Mouse (Mus musculus) heart, postnatal 4 days (tissue): ENCODE measurements around the gene Arid1b. TPM values are rescaled to one million over a fixed set of nuclear protein-coding genes. Genes with fewer than 3 reads are reported as not detected.

ENCODE experiments used
- DNase-seq: peaks from one replicate; pipeline ENCODE4 v3.0.0; 2021
- total RNA-seq, 2 experiments: library from RNA; stranded (reverse); gene quantifications; 2 replicates each; pipeline ENCODE4 v1.2.3; 2021

Arid1b gene
- total RNA-seq, 2 experiments from 2014 or later: 40.5 to 41.6 TPM

DNA sequence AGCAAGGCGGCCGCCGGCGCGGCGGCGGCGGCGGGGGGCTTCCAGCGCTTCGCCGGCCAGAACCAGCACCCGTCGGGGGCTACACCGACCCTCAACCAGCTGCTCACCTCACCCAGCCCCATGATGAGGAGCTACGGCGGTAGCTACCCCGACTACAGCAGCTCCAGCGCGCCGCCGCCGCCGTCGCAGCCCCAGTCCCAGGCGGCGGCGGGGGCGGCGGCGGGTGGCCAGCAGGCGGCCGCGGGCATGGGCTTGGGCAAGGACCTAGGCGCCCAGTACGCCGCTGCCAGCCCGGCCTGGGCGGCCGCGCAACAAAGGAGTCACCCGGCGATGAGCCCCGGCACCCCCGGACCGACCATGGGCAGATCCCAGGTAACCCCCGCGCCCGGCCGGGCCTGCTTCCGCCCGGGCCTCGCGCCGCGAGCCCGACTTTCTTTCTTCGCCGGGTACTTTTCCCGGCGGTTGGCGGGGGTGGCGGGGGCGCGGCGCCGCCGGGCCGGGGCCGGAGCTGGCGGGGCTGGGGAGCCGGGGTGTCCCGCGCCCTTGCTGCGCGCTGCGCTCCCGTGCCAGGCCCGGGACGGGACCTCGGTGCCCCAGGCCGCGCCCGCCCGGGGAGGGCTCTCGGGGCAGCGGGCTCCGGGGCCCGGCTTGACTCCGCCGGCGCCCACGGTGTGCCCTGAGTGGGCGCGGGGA lies 2.1 kb downstream of the Arid1b start:
- DNase-seq: peak; percentile 68

DNA sequence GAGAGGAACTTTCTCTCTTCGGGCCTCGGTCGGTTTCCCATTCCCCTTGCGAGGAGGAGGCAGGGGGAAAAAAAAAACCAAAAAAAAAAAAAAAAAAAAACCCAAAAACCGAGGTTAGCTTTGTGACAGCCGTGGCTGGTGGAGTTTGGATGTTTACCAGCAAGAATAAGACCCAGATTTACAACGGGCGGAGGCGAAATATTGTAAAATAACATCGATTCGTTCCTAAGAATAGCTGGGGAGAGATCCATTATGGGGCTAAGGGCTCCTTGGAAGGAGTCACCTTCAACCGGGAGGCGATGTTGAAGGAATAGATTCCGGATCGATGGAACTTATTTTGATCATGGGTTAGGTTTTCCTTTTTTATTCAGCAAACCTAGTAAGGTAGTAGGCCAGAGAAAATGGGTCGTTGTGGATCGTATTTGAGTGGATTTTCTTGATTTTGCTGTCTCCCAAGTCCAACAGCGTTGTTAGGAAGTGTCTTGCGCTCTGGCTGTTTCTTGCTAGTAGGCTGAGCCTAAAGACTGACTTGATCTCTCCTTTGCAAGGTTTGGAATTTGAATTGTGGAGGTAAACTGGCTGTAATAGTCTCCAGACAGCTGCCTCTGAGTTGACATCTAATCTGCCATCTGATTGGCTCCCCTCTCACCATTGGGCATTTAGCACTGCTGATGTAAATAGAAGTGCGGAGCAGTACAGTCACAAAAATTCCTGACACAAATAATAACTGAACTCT lies 2.9 kb downstream of the Arid1b start:
- DNase-seq: no peak

DNA sequence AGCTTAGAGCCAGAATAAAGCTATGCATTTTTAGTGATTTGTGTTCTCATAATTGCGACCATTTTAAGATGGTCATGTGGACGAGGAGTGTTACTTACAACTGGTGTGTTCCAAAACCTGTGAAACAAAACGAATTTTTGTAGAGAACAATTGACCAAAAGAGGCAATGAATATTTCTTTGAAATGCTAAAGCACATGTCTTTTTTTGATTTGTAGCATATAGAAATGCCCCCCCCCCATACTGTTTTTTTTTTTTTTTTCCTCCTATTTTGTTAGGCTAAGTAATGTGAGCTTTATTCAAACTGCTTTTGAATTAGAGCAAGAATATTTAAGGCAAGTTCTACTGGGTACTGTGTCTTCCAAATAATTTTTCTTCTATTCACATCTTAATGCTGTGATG lies 3.8 kb downstream of the Arid1b start:
- no peak for DNase-seq

DNA sequence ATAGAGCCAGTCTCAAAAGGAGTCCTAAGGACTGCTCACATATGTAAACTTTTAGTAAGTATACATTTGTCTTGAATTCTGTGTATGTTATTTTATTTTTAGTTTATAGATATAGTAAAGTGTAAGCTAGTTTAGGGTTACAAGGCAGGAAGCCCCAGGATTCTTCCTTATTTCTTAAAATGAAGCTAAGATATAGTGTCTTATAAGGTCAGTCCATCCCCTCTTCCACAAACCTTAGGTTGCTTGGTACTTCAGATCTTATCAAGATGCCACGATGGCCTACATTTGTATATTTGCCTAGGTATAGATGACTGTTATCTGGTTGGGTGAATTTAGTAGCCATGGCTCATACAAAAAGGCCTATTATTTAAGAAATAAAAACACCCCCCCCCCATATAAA lies 5.1 kb downstream of the Arid1b start:
- DNase-seq: no peak

DNA sequence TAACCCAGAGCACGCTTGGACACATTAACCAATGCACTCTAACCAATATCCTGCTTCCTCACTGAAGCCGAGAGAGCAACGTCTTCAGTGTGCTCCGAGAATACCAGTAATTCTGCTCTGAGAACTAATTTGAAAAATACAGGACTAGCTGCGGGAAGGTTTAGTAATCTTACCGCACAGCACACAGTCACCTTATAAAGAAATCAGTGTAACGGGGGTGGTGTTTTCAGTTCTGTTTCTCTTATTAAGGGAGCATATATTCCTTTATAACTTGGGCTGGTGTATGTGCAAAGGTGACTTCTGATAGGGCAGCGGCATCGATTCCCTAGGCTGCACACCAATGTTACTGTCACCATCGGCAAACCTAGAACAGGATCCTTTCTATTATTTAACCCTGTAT lies 5.9 kb downstream of the Arid1b start:
- DNase-seq: no peak

DNA sequence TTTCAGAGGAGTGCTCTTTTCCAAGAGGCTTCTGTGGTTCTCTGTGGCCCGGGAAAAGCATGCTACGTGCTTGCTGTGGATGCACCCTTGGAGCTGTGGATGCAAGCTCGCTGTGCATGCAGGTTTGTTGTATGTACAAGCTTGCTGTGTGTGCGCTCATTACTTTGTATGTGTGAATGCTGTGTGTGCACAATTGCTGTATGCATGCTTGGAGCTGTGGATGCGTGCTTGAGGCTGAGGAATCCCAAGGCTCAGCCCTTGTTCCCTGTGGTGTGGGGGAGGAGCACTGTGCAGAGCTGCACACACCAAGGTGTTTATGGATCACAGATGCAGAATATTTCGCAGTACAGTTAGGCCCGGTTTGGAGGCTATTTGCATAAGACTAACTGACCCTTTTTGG lies 6.7 kb downstream of the Arid1b start:
- no peak for DNase-seq

DNA sequence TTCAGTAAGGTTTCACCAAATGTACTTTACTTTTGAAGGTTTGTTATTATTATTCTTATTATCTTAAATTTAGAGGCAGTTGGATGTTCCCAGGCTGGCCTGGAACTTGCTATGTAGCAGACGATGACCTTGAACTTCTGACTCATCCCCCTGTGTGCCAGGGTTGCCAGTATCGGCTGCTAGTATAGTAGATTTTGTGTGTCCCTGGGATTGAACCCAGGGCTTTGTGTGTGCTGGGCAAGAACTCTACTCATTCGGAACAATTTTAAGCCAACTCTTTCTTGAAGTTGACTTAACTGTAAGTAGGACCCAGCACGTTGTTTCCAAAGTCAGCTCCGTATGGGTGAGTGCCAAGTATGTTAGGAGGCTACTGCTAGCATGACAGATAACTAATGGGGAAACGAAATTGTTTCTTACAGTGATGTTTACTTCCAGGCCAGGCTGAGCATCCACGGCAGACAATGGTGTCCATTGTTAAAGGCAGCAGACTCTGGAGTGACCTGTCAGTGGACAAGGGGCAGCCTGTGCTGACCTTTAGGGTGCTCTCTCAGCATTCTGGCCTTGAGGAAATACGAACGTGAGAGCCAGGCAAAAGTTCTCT lies 7.5 kb downstream of the Arid1b start:
- peak; percentile 38 for DNase-seq

DNA sequence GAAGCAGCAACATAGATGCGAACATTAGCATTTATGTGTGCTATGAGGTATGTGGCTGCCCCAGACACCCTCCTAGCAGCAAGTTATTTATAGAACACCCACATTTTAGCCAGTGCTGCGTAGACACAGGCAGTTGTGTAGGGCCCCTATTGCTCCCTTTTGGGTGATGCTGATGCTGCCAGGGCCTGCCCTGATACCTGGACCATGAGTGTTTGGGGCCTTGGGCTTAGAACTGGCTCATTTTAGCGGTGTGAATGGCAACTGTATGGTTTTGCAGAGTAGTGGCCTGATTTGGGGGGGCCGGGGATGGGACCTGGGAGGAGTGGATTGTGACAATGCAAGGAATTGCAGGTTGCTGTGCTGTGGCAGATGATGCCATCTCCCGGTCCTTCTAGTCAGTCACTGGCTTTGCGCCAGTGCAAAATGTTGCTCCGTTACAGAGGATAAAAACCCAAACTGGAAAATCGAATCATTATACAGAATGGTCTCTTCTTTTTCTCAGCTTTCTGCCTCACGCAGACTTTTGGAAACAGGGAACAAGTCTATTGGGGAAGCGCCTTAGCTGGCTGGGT lies 8.9 kb downstream of the Arid1b start:
- no peak for DNase-seq

DNA sequence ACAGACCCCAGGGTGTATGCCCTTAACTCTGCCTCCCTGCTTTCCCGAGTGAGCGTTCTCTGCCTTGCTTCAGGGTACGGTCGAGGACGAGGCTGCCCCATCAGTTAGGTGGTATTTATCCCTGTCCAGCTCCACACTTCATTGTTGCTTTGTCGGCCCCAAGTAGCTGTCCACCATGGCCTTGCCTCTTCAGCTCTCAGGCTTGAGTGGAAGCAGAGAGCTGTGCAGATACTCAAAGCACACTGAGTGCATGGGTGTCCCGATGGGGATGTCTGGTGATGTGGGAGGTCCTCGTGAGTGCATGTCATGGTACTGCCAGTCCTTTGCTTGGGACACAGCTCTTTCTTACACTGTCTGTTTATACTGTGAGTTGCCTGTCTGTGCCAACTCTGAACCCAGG lies 10.1 kb downstream of the Arid1b start:
- DNase-seq: no peak

DNA sequence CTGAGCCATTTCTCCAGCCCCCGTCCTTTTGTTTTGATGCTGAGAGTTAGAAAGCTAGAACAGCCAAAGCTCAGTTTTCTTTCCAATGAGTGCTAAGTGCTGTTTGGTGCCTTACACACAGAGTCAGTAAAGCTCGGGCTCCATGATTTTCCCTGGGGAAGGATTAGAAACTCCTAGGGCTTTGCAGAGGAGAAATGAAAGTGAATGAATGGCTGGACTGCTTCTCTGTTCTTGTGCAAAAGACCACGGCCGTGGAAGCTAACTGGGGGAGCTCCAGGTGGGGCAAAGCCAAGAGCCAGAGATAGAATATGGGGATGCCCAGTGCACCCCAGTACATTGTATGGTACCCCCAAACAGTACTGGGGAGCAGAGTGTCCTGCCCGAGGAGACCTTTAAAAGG lies 10.6 kb downstream of the Arid1b start:
- no peak for DNase-seq

DNA sequence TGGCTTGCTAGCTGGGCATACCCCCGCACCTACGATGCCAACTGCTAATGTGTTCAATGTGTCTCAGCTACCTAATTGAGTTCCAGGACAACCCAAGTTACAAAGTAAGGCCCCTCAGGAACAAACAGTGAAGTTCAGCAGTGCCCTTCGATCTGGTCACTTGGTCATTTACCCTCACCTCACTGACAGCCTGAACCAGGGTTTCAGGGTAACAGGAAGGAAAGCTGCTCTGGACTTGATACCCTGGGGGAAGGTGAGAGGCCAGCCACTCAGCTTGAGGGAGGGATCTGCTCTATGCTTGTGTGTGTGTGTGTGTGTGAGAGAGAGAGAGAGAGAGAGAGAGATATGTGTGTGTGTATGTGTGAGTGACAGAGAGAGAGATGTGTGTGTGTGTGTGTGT lies 11.2 kb downstream of the Arid1b start:
- DNase-seq: no peak

DNA sequence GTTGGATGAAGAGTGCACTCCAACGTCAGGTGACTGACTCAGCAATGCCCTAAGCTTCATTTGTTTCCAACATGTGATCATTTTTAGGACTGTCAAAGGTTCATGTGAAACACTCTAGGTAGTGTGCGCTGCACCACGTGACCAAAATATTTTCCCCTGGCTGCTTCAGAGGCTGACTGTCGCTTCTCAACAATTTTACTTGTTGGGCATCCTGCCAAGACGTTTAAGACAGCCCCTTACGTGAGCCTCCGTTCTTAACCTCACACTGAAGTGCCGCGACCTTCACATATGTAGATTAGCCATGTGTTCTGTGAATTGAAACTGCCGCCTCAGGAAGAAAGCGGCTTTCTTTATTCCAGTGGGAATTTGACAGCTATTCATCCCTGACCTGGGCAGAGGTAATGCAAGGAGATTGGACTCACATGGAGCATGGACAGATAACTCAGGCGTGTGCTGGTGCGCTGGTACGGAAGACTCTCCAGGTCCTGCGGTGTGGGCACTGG lies 13.1 kb downstream of the Arid1b start:
- DNase-seq: peak; percentile 40

DNA sequence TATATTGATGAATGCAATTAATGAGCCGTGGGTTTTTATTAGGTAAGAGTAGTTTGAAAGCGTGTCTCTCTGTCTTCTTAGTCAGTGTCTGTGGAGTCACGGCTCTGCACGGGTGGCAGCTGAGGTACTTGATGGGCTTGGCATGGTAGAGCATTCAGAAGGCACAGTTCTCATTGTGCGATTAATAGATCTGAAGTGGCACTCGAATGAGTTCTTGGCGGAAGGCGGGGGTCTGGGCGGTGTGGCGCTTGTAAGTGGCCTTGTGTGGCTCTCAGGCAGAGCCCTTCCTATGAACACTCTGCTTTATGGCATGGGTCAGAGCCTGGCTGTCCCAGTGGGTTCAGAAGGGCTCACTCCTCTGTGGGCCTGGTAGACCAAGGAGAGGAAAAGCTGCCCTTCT lies 14.1 kb downstream of the Arid1b start:
- peak; percentile 46 for DNase-seq

DNA sequence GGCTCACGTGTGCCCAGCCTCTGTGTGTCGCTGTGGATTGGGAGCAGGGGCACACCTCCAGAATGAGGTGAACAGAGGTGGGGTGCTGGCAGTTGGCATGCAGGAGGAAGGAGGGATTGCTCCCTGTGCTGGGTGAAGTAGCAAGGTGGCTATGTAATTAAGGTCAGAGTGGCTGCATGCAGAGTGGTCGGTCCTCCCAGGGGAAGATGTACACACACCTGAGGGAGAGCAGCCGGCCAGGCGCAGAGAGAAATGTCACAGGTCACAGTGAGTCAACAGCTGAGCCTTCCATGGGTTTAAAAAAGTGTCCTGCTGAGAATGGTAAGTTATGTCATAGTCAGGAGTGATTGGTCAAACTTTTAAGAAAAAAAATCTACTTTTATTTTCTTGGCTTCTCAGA lies 14.6 kb downstream of the Arid1b start:
- no peak for DNase-seq

DNA sequence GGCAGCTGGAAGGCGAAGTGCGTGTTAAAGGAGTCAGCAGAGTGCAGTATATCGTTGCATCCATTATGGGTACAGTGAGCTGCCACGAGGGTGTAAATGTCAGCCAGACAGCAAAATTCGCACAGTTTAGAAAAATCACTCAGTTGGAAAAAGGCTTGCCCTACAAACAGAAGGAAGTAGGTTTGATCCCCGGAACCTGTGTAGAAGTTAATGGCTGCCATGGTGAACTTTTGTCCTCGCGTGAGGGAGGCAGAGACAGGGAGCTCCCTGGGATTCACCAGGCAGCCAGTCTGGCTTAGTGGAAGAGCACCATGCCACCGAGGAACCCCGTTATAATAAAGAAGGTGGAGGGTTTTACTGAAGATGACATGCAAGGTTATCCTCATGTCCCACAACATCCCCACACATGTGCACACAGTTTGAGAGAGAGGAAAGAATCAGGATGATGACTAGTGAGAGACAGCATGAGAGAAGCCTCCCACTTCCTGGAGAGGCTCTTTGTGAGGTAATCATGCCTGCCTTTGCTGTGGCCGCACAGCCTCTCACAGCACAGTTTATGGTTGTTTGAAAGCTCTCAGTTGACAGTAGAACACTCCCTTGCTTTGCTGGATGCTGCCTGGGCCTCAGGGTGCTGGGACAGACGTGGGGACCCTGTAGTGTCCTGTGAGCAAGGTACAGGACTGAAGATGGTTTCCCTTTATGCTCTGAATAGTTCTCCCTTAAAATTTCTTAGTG lies 15.6 kb downstream of the Arid1b start:
- DNase-seq: no peak

DNA sequence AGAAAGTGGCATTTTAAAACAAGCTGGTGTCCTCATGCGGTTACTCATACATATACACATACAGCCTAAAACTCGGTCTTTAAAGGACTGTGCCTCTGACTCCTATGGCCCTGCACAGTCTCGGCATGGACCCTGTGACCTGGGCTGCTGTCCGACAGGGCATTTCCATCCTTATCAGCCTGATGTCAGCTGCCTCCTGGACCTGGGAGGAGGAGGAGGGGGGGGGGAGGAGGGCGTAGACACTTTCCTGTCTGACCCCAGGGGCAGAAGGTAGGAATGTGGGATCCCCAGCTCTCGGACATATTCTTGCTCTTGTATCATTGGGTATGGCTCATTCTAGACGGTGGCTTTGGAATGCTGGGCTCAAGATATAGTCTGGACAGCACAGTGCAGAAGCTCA lies 16.6 kb downstream of the Arid1b start:
- no peak for DNase-seq

DNA sequence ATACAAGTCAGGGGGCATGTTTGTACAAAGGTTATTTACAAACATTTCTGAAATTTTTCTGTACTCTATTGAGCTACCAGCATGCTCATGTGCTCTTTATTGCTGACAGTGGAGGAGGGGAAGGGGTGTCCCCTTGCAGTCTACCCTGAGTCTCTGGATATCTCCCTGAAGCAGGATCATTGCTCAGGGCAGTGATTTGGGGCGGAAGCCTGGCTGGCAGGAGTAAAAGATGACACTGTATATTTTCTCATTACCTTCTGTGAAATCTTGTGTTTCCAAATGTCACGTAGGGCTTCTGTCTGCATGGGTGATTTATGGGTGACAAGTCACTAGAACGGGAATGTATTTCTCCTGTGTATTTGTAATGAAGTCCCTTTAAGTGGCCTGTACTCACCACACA lies 18.0 kb downstream of the Arid1b start:
- DNase-seq: no peak

DNA sequence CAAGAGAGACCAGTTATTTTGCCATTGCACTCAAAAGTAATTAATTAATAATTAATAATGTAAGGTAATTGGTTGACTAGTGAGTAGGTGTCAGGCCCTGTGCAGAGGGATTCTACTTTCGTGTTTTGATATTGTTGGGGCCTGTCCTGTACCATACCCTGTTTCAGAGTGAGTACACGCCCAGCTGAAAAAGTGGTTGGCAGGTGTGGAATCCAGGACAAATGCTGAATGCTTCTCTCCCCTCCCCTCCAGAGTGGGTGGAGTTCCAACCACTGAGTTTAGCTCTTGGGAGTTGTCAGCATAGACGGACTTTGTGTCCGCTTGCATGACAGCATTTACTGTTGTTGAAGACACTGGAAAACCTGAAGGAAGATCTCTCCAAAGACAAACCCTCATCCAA lies 18.4 kb downstream of the Arid1b start:
- no peak for DNase-seq

DNA sequence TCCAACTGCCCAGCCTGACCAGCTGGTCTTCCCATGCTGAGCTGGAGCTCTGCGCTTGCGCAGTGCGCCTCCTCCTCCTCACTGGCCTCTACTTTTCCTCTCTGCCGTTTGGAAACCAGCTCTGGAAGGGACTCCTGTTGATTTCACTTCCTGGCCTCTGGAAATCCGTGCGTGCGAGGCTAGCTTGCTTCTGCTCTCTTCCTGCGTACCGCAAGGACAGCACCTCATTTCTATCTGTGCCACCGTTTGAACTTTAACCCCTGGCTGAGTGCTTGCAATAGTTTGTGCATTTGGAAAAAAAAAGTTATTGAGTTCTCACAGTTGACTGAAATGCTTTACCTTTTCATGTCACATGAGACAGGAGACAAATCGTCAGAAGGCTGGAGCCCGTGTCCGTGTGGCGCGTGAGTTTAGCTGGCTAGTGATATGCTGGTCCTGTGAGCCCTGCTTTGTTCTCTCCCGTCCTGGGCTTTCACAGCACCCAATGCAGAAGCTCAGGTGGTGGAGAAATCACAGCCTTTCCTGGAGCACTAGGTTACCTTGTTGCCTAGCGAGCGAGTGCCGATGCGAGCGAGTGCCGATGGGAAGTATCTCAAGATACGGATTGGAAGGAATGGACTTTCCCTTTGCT lies 20.3 kb downstream of the Arid1b start:
- DNase-seq: no peak

DNA sequence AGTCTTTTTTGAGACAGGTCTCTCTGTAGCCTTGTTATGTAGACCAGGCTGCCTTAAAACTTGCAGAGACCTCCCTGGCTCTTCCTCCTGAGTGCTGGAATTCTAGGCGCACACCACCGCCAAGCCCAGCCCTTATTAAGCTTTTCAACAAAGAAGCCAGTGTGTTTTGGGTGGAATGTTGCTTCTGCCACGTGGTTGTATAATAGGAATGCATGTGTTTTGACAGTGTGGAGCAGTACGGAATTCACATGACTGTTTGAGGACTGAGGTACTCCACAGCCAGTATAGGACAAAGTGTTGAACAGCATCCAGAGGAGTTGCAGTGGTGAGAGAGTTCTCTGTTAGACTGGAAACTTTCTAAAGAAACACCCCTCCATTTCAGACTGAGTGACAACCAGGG lies 22.3 kb downstream of the Arid1b start:
- no peak for DNase-seq

DNA sequence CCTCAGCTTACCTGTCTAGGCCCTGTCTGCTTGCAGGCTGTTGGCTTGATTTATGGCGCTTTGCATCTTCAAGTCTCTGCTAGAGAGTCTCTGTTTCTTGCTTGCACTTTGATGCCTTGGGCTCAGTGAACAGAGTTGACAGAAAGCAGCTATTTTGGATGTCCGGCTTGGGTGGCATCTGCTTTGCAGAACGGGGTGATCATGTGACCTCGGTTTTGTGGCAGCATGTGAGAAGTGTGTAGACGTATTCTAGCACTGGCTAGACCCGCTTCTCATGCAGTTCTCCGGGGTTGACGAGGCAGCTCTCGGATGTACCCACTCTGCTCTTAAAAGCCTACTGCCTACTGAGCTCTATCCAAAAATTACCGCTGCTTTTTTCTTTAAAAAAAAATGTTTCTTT lies 22.9 kb downstream of the Arid1b start:
- DNase-seq: no peak

DNA sequence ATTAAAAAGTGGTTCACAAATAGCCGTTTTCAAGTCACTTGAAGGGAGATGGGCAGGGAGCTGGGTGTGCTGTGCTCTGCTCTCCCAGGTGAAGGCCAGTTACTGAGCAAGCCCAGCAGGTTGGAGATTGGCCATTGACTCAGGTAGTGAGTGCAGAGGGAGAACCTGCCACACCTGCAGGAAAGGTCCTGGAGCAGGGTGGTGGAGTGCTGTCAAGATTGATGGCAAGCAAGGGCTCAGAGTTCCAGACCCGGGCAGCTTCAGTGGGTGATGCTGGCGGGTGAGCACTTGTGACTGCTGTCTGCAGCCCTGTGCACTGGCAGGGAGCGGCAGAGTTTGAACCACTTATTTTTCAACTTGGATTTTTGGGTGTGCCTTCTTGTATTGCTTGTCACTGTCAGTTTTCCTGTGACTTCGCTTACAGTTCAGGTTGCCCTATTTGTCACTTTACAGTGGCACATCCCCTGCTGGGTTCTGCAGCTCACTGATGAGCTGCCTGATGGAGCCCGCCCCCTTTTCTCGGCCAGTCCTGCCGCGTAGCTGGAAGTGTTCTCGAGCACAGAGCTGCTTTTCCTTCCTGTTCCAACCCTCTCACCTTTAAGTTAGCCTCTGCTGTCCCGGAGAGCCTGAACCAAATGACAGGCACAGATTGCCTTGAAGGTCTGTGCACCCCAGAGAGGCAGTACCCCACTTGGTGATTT lies 27.3 kb downstream of the Arid1b start:
- no peak for DNase-seq
